Mouse (Mus musculus) neural tube, embryonic 15.5 days (tissue): Measurements from ENCODE around the gene Golt1a. TPM values are rescaled to one million over a fixed set of nuclear protein-coding genes. Genes with fewer than 3 reads are reported as not detected.

Experiments
- ATAC-seq: fragments of 200-750 bp; cut with Nextera tagmentation; 2 replicates; pipeline ENCODE4 v1.8.0; 2017; ENCODE audit warnings: mild to moderate bottlenecking, moderate TSS enrichment, moderate library complexity; ENCODE audit not compliant: low FRiP score
- H3K27ac ChIP-seq: fragments of 300-500 bp; sonication (generic); replicated peaks from 2 replicates; pipeline ENCODE4 v1.5.1; 2015; ENCODE audit warnings: mild to moderate bottlenecking, inconsistent platforms
- H3K27me3 ChIP-seq: fragments of 300-500 bp; sonication (generic); replicated peaks from 2 replicates; pipeline ENCODE4 v1.6.1; 2015; ENCODE audit warnings: inconsistent platforms
- H3K36me3 ChIP-seq: fragments of 300-500 bp; sonication (generic); 2 replicates; pipeline ENCODE4 v1.6.1; 2015; ENCODE audit warnings: inconsistent platforms
- H3K4me1 ChIP-seq: fragments of 300-500 bp; sonication (generic); 2 replicates; pipeline ENCODE4 v1.6.1; 2015; ENCODE audit warnings: inconsistent platforms
- H3K4me2 ChIP-seq: fragments of 300-500 bp; sonication (generic); 2 replicates; pipeline ENCODE4 v1.6.1; 2015; ENCODE audit warnings: inconsistent platforms, mild to moderate bottlenecking, moderate library complexity
- H3K4me3 ChIP-seq: fragments of 300-500 bp; sonication (generic); replicated peaks from 2 replicates; pipeline ENCODE4 v1.5.1; 2015; ENCODE audit warnings: mild to moderate bottlenecking, inconsistent platforms
- H3K9ac ChIP-seq: fragments of 300-500 bp; sonication (generic); replicated peaks from 2 replicates; pipeline ENCODE4 v1.6.1; 2015; ENCODE audit warnings: mild to moderate bottlenecking, inconsistent platforms
- H3K9me3 ChIP-seq: fragments of 300-500 bp; sonication (generic); replicated peaks from 2 replicates; pipeline ENCODE4 v1.6.1; 2016; ENCODE audit warnings: inconsistent platforms
- WGBS: fragments of 180-500 bp; shearing (Covaris S2); methylation state at CpG from one replicate; pipeline ENCODE4 v1.1.7; 2015; ENCODE audit warnings: mixed read lengths; 5-methylcytosine and 5-hydroxymethylcytosine counted together
- polyA plus RNA-seq: library from polyadenylated mRNA; unstranded; fragments of >200 nt; fragmentation: Nextera tagmentation; extraction: Ambion mirVana; gene quantifications from 2 replicates; pipeline ENCODE4 v1.2.1, GENCODE M21; 2015

Gene Golt1a
- polyA plus RNA-seq: 0.43 TPM in 1 of 2 replicates, not detected in the other

DNA sequence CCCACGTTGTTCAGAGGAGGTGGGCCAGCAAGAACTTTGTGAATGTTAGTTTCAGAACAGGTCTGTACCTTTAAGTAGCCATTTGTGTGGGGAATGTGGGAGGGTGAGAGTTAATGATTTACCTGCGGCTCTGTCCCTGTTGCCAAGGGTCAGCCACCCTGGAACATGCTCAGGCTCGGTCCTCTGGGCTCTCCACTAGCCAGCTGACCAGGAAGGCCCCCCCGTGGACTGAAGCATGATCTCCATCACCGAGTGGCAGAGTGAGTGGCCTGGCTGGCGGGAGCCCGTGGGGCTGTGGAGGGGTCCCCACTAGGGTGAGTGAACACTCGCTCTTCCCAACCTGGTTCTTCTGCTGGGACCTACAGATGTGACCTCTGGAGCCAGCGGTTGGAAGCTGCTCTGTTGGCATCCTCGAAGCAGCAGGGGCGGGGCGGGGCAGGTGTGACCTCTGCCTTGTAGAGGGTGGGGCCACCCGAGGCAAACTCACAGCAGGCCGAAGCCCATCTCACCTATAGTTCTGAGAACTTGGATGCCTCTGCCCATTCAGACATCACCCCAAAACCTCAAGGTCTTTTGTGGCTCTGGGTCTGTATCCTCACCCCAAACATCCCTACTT is at the start of gene Golt1a:
TSS of gene Golt1a (plus strand) at position 149 of the 616 bp plus-strand sequence.
- Histone ChIP-seq H3K36me3 (no peaks in the 10 kb centered on the region), H3K4me1 (peaks cover 18% of the 10 kb centered on the region), H3K4me2 (no peak within 1 kb of the TSS), H3K27me3 (no peaks in the 10 kb centered on the region), H3K9ac (no peak within 1 kb of the TSS), H3K4me3 (no peak within 1 kb of the TSS), H3K9me3 (no peaks in the 10 kb centered on the region), H3K27ac (no peak within 1 kb of the TSS)
- WGBS: 66% methylated on average over 14 of the region's 14 CpGs
- ATAC-seq: no peak

DNA sequence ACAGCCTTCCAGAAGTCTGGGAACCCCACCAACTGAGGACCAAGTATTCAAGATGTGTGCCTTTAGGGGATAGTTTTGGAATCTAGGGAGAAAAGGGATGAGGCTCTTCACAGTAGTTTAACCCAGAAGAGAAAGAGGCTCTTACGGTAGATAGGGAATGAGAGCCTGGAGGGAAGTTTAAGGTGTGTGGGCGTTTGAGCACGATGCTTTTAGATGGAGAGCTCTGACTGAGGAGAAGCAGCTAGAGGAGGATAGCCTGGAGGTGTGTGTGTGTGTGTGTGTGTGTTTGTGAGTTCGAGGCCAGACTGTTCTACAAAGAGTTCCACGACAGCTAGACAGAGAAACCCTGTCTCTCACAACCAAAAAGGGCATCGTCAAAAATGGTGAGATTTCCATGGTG is 47.0 kb upstream of the Golt1a start:
- Histone ChIP-seq H3K27ac (no peak overlapping the region), H3K9ac (no peak overlapping the region), H3K36me3 (peaks cover 35% of the 10 kb centered on the region), H3K4me3 (no peak overlapping the region), H3K9me3 (no peaks in the 10 kb centered on the region), H3K27me3 (no peaks in the 10 kb centered on the region), H3K4me2 (no peak overlapping the region), H3K4me1 (peaks cover 23% of the 10 kb centered on the region)
- 90% methylated on average over 6 of the region's 6 CpGs for WGBS
- ATAC-seq: no peak

DNA sequence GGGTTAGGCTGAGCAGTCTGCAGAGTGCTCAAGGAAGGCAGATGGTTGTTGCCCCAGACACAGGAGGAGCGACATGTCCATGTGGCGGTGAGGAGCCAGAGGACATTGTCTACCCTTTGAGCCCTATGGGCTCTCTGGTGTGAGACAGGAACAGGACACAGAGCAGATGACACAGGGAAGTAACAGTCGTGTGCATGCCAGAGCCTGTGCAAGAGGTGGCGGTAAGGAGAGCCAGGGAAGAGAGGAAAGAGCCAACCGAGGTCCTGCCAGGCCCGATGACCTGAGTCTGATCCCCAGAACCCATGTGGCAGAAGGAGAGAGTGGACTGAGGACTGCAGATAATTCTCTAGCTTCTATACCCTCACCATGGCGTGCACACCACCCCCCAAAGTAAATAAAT is 46.5 kb upstream of the Golt1a start:
- Histone ChIP-seq H3K9me3 (no peaks in the 10 kb centered on the region), H3K36me3 (peaks cover 35% of the 10 kb centered on the region), H3K9ac (no peak overlapping the region), H3K27ac (no peak overlapping the region), H3K4me1 (peaks cover 24% of the 10 kb centered on the region), H3K27me3 (no peaks in the 10 kb centered on the region), H3K4me3 (no peak overlapping the region), H3K4me2 (no peak overlapping the region)
- WGBS: 85% methylated on average over 7 of the region's 7 CpGs
- ATAC-seq: no peak

DNA sequence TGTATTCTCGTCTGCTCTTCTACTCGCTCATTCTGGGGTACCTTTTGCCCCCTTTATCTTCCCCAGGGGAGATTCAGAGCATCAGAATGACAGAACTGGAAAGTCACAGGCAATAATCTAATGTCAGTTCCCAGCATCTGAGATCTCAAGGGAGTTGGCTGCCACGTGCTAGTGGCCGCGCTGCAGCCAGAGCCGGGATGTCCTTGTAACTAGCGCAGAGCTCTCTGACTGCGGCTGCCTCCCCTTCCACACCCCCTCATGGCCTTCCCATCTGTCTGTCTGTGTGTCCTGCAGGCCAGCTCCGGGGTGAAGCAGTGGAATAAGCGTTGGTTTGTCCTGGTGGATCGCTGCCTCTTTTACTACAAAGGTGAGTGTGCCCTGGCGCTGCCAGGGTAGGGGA is 45.2 kb upstream of the Golt1a start:
- no peak for ATAC-seq
- Histone ChIP-seq H3K4me2 (no peak overlapping the region), H3K27me3 (no peaks in the 10 kb centered on the region), H3K4me1 (peaks cover 28% of the 10 kb centered on the region), H3K36me3 (peaks cover 35% of the 10 kb centered on the region), H3K27ac (no peak overlapping the region), H3K9ac (no peak overlapping the region), H3K9me3 (no peaks in the 10 kb centered on the region), H3K4me3 (no peak overlapping the region)
- WGBS: 41% methylated on average over 12 of the region's 12 CpGs

DNA sequence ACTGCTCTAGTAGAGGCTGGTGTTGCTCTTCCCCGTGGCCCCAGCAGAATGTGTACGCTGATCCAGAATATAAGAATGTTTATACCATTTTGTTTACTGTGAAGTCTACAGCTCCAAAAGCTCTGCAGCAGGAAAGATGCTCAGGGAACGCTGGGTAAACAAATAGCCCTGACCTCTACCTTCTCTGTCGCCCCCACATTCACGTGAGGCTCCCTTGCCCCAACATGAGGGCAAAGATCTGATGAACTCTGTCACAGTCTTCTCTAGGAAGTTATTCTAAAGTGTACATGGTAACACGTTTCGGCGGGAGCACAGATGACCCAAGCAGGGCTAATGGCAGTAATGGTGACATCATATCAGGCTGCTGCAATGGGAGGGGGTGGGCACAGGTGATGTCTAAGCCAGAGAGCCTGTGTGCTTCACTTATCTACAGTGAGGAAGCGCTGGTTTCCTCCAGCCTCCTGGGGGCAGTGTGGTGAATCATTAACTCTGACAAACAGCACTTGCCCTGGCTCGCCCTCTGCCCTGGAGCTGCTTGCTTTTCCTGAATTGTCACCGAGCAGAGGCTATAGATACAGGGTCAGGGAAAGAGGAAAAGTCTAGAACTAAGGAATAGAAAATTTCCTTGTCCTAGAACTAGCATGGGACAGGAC is 44.4 kb upstream of the Golt1a start:
- no peaks in the 10 kb centered on the region for H3K9me3 ChIP-seq
- no peaks in the 10 kb centered on the region for H3K27me3 ChIP-seq
- H3K27ac ChIP-seq: no peak overlapping the region
- no peak for ATAC-seq
- H3K9ac ChIP-seq: no peak overlapping the region
- WGBS: 57% methylated on average over 11 of the region's 11 CpGs
- peaks cover 28% of the 10 kb centered on the region for H3K4me1 ChIP-seq
- H3K4me2 ChIP-seq: no peak overlapping the region
- no peak overlapping the region for H3K4me3 ChIP-seq
- peaks cover 34% of the 10 kb centered on the region for H3K36me3 ChIP-seq

DNA sequence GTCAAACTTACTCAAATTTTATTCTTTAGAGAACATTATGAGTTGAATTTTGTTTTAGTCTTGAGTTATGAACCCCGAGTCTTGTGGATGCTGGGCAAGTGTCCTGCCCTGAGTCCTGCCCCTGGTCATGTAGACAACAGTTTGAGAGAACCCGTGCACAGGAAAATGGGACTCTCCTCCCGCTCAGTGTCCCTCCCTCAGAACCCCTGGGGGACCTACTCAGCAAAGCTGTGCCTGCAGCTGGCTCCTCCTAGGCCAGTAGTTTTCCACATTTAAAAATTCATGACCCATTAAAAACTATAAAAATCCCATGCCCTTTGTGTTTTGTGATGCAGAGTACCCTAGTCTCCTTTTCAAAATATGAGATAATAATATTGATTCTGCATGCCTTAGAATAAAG is 42.5 kb upstream of the Golt1a start:
- no peaks in the 10 kb centered on the region for H3K9me3 ChIP-seq
- no peak overlapping the region for H3K4me2 ChIP-seq

DNA sequence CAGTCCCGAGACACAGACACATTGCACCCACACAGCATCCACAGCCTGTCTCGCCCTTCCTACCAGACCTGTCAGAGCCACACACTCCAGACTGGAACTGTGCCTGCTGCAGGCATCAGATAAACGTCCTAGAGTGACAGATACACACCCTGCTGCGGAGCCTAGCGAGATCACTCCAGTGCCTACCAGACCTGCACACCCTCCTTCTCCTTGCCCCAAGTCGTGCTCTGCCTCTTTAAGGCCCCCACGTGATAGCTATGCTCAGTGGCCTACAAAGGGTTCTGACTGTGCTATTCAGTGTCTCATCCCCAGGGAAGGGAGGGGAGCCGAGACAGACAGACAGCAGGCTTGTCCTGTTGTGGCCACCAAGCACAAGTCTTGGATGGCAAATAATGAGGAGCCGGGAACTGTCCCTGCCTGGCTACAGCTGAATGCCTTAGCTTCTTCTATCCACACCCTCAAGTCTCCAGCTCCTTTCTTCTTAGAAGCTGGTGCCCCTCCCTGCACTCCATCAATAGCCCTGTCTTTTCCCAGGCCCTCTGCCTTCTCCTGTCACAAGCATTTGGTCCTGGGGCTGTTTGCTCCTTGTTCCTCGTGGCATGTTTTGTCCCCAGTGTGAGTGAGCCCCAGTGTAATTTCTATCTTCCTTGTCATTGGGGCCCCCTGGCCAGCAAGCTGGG is 41.6 kb upstream of the Golt1a start:
- WGBS: 10% methylated on average over 10 of the region's 10 CpGs
- Histone ChIP-seq H3K4me2 (no peak overlapping the region), H3K27me3 (no peaks in the 10 kb centered on the region), H3K9ac (no peak overlapping the region; the same call in 1 of the 2 replicates), H3K36me3 (peaks cover 31% of the 10 kb centered on the region; the same call in 1 of the 2 replicates), H3K9me3 (no peaks in the 10 kb centered on the region), H3K27ac (peak overlapping the region; percentile 1; the same call in 1 of the 2 replicates), H3K4me3 (no peak overlapping the region), H3K4me1 (peaks cover 28% of the 10 kb centered on the region)
- peak; percentile 54; the same call in 1 of the 2 replicates for ATAC-seq

More for the DNA sequence above, 42.5 kb upstream of the Golt1a start:
- Histone ChIP-seq H3K9ac (no peak overlapping the region), H3K4me3 (no peak overlapping the region), H3K36me3 (peaks cover 30% of the 10 kb centered on the region; the same call in 1 of the 2 replicates), H3K27ac (no peak overlapping the region), H3K4me1 (peaks cover 28% of the 10 kb centered on the region), H3K27me3 (no peaks in the 10 kb centered on the region)
- no peak for ATAC-seq
- 43% methylated on average over 3 of the region's 3 CpGs for WGBS

DNA sequence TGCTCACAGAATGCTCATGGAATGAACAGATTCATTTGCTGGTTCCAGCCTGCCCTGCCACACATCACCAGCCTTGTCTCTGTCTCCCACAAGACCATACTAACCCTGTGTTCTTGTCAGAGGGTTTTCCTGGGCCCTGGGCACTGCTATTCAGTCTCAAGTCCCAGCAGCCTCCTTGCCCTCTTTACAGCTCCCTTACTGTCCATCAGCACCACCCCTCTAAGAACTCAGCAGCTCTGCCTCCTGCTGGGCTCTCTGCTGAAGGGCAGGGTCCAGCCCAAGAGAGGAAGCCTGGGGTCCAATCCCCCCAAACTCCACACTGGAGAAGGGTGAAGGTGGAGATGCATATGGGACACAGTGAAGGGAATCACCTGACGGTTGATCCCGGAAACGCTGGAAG is 41.1 kb upstream of the Golt1a start:
- Histone ChIP-seq H3K27me3 (no peaks in the 10 kb centered on the region), H3K9ac (no peak overlapping the region), H3K27ac (peak overlapping the region; percentile 1; the same call in 1 of the 2 replicates), H3K4me3 (no peak overlapping the region), H3K9me3 (no peaks in the 10 kb centered on the region), H3K4me1 (peaks cover 27% of the 10 kb centered on the region), H3K36me3 (peaks cover 33% of the 10 kb centered on the region), H3K4me2 (no peak overlapping the region)
- 82% methylated on average over 3 of the region's 3 CpGs for WGBS
- no peak for ATAC-seq

DNA sequence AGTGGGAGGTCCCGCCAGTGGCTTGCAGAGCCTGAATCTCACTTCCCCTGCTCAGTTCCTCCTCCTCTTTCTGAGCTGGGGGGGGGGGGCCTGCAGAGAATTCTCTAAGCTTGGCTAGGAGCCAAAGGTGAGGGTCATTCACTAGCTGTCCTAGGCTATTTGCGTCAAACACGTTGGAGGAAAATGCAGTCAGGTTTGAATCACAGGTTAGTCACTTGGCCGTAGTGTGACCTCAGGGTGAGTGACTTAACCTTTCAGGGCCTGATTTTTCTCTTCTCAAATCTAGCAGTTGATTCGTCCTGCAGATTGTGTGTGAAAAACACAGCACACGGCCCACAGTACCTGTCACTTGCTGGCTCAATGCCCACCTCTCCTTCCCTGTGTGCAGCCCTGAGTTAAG is 39.3 kb upstream of the Golt1a start:
- Histone ChIP-seq H3K9me3 (no peaks in the 10 kb centered on the region), H3K4me2 (no peak overlapping the region), H3K4me1 (peaks cover 17% of the 10 kb centered on the region), H3K27me3 (no peaks in the 10 kb centered on the region), H3K4me3 (no peak overlapping the region), H3K27ac (no peak overlapping the region), H3K9ac (no peak overlapping the region), H3K36me3 (peaks cover 43% of the 10 kb centered on the region)
- ATAC-seq: no peak
- WGBS: 73% methylated on average over 6 of the region's 6 CpGs

DNA sequence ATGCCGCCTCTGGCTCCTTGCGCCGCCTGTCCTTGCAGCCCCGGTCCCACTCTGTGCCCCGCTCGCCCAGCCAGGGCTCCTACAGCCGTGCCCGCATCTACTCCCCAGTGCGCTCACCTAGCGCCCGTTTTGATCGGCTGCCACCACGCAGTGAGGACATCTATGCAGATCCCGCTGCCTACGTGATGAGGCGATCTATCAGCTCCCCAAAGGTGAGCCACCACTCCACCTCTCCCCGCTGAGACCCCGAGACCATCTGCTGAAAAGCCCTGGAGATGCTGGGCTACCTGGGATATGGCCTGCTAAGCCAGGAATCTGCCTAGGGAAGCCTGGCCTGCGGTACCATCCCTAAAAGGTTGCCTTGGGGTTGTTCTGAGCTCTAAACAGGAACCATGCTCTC is 35.4 kb upstream of the Golt1a start:
- H3K27me3 ChIP-seq: no peaks in the 10 kb centered on the region
- H3K27ac ChIP-seq: no peak overlapping the region
- H3K4me2 ChIP-seq: no peak overlapping the region
- H3K9ac ChIP-seq: no peak overlapping the region
- peaks cover 43% of the 10 kb centered on the region for H3K36me3 ChIP-seq
- 94% methylated on average over 19 of the region's 19 CpGs for WGBS
- H3K9me3 ChIP-seq: no peaks in the 10 kb centered on the region
- no peak overlapping the region for H3K4me3 ChIP-seq
- ATAC-seq: no peak
- H3K4me1 ChIP-seq: peaks cover 10% of the 10 kb centered on the region

DNA sequence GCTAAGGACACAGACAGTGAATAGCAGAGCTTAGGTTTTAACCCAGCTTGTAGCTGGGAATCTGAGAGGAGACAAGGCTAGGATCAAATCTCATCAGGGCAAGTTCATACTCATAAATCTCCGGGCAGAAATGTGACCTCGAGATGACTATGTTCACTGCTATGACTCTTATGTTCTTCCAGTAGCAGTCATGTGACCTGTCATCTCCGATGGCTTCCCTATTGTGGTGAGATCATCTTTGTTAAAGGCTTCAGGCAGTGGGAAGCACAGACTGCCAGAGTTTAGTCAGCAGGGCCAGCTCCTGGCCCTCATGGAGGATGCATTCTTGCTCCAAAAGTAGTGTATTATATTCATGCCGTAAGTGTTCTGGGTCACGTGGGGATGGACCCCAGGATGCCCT is 32.6 kb upstream of the Golt1a start:
- H3K4me3 ChIP-seq: no peak overlapping the region
- H3K27ac ChIP-seq: no peak overlapping the region
- ATAC-seq: no peak
- peaks cover 12% of the 10 kb centered on the region for H3K4me1 ChIP-seq
- WGBS: 80% methylated on average over 5 of the region's 5 CpGs
- H3K27me3 ChIP-seq: no peaks in the 10 kb centered on the region
- no peaks in the 10 kb centered on the region for H3K9me3 ChIP-seq
- peaks cover 52% of the 10 kb centered on the region for H3K36me3 ChIP-seq
- no peak overlapping the region for H3K4me2 ChIP-seq
- no peak overlapping the region for H3K9ac ChIP-seq

DNA sequence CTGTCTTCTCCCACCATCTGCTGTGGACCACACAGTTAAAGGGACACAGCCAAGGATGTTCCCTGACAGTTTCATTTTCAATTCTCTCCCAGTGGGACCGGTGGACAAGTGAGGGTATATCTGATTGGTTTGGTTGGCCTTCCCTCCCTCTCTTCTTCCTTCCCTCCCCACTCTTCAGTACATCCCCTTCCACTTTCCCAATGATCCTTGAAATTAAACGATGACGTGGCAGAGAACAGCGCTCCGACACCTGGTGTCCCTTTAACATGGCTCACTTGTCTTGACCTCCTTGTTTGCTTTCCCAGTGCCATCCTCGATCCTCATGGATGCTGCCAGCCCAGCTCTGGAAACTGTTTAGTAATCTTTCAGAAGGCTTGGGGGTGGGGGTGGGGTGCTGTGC is 31.1 kb upstream of the Golt1a start:
- Histone ChIP-seq H3K4me2 (no peak overlapping the region), H3K36me3 (peaks cover 46% of the 10 kb centered on the region), H3K27ac (no peak overlapping the region), H3K4me3 (no peak overlapping the region), H3K4me1 (peaks cover 12% of the 10 kb centered on the region), H3K27me3 (no peaks in the 10 kb centered on the region), H3K9me3 (no peaks in the 10 kb centered on the region), H3K9ac (no peak overlapping the region)
- ATAC-seq: no peak
- WGBS: 53% methylated on average over 6 of the region's 6 CpGs
